Mouse (Mus musculus) left cerebral cortex, postnatal 14 days (tissue): ENCODE measurements around the gene Sept6. TPM values are rescaled to one million over a fixed set of nuclear protein-coding genes. Genes with fewer than 3 reads are reported as not detected.
A peak's percentile ranks its signal among the peaks of the same experiment; 100 is the strongest.

ENCODE experiments used
- DNase-seq, 2 experiments: peaks; one replicate each; pipeline ENCODE4 v3.0.0; 2021 to 2022; ENCODE audit warnings: low spot score in 2 of 2, mixed read lengths in 1 of 2
- intact Hi-C: fragments of 180-260 bp; cut with DNase I; formaldehyde crosslinking; loops from one replicate; pipeline ENCODE4 v1.15.1; 2025
- total RNA-seq, 2 experiments: library from RNA; stranded (reverse); gene quantifications; 2 replicates each; pipeline ENCODE4 v1.2.3; 2021

The Sept6 gene
- total RNA-seq, 2 experiments from 2014 or later = 72.5 to 75.0 TPM

- intact Hi-C loops = no loop called here
- peak in 1 of 2 experiments; percentile 3 for DNase-seq
These were observed 116.9 kb downstream of the Sept6 start for GRCm38 (mm10) chrX:36874704-36875128.

GRCm38 (mm10) chrX:36874178-36874696, 117.4 kb downstream of the Sept6 start:
- intact Hi-C loops = no loop called here
- peak; percentile 69 to 85 for DNase-seq

GRCm38 (mm10) chrX:36873765-36874164, 117.8 kb downstream of the Sept6 start, which contains the start of the genes Ube2a and C330007P06Rik:
Gene Ube2a (plus strand): TSS chrX:36873900.
Gene C330007P06Rik (minus strand): TSS chrX:36874111.
- intact Hi-C loops = no loop called here
- DNase-seq = no peak

GRCm38 (mm10) chrX:36870372-36870771, 121.2 kb downstream of the Sept6 start:
- no peak for DNase-seq
- intact Hi-C loops = no loop called here

GRCm38 (mm10) chrX:36864609-36865328, 126.8 kb downstream of the Sept6 start:
- intact Hi-C loops = no loop called here
- no peak for DNase-seq

- intact Hi-C loops = no loop called here
- DNase-seq = peak; percentile 83 to 84
These were observed 127.6 kb downstream of the Sept6 start for GRCm38 (mm10) chrX:36863766-36864608.

Other genes with a start within 250 kb of the Sept6 start
- under 1 TPM in 1 of 2 experiments, not detected in 1; 0.30 TPM for gene Slc25a43, start 248.1 kb downstream of the Sept6 start, total RNA-seq
- 100 to 1,000 TPM; 363 to 370 TPM for gene Slc25a5, start 196.1 kb downstream of the Sept6 start, total RNA-seq
- gene Ube2a, start 117.9 kb downstream of the Sept6 start, total RNA-seq = 10 to 100 TPM; 59.6 to 61.9 TPM
- gene C330007P06Rik, start 117.7 kb downstream of the Sept6 start, total RNA-seq = 10 to 100 TPM; 32.6 to 34.4 TPM
- gene Nkrf, start 88.9 kb downstream of the Sept6 start, total RNA-seq = 10 to 100 TPM; 32.3 to 32.9 TPM
- not detected for gene Sowahd, start 57.1 kb upstream of the Sept6 start, total RNA-seq
- gene Rpl39, start 93.6 kb upstream of the Sept6 start, total RNA-seq = 100 to 1,000 TPM; 292 to 301 TPM
- gene Upf3b, start 118.5 kb upstream of the Sept6 start, total RNA-seq = 10 to 100 TPM; 15.0 to 15.6 TPM
- gene Nkap, start 135.0 kb upstream of the Sept6 start, total RNA-seq = 10 to 100 TPM; 15.2 to 15.9 TPM
- not detected for gene Akap14, start 177.0 kb upstream of the Sept6 start, total RNA-seq
- 100 to 1,000 TPM; 252 to 260 TPM for gene Ndufa1, start 199.4 kb upstream of the Sept6 start, total RNA-seq
- gene Rnf113a1, start 199.5 kb upstream of the Sept6 start, total RNA-seq = 1 to 10 TPM; 5.5 to 7.3 TPM
- not detected for gene Gm9, start 219.2 kb upstream of the Sept6 start, total RNA-seq
- gene Rhox1, start 230.5 kb upstream of the Sept6 start, total RNA-seq = not detected